Mouse (Mus musculus) hindbrain, embryonic 10.5 days (tissue): ENCODE data around the gene Slc35b1. TPM values are rescaled to one million over a fixed set of nuclear protein-coding genes. Genes with fewer than 3 reads are reported as not detected.

Experiments used
- DNase-seq: peaks from one replicate; pipeline ENCODE4 v3.0.0-alpha.2; 2017; ENCODE audit warnings: low spot score
- H3K27ac ChIP-seq: fragments of 300-500 bp; sonication (generic); 2 replicates; pipeline ENCODE4 v1.5.1; 2016; ENCODE audit warnings: mild to moderate bottlenecking, moderate library complexity
- H3K27me3 ChIP-seq: fragments of 300-500 bp; sonication (generic); 2 replicates; pipeline ENCODE4 v1.6.1; 2016; ENCODE audit warnings: mild to moderate bottlenecking; ENCODE audit not compliant: poor library complexity, insufficient read depth, severe bottlenecking
- H3K36me3 ChIP-seq: fragments of 300-500 bp; sonication (generic); 2 replicates; pipeline ENCODE4 v1.6.1; 2016; ENCODE audit warnings: mild to moderate bottlenecking, moderate library complexity
- H3K4me1 ChIP-seq: fragments of 300-500 bp; sonication (generic); replicated peaks from 2 replicates; pipeline ENCODE4 v1.6.1; 2016; ENCODE audit warnings: mild to moderate bottlenecking
- H3K4me3 ChIP-seq: fragments of 300-500 bp; sonication (generic); 2 replicates; pipeline ENCODE4 v1.5.1; 2016; ENCODE audit warnings: mild to moderate bottlenecking, moderate library complexity
- H3K9me3 ChIP-seq: fragments of 300-500 bp; sonication (generic); 2 replicates; pipeline ENCODE4 v1.6.1; 2016; ENCODE audit warnings: mild to moderate bottlenecking, moderate library complexity
- WGBS: fragments of 180-500 bp; shearing (Covaris S2); methylation state at CpG from one replicate; pipeline ENCODE4 v1.1.7; 2016; 5-methylcytosine and 5-hydroxymethylcytosine counted together
- polyA plus RNA-seq: library from polyadenylated mRNA; unstranded; fragments of >200 nt; fragmentation: Nextera tagmentation; extraction: Ambion mirVana; gene quantifications from 2 replicates; pipeline ENCODE4 v1.2.1, GENCODE M21; 2016

Gene Slc35b1
- polyA plus RNA-seq, 1 experiment from 2014 or later = 119 TPM

DNA sequence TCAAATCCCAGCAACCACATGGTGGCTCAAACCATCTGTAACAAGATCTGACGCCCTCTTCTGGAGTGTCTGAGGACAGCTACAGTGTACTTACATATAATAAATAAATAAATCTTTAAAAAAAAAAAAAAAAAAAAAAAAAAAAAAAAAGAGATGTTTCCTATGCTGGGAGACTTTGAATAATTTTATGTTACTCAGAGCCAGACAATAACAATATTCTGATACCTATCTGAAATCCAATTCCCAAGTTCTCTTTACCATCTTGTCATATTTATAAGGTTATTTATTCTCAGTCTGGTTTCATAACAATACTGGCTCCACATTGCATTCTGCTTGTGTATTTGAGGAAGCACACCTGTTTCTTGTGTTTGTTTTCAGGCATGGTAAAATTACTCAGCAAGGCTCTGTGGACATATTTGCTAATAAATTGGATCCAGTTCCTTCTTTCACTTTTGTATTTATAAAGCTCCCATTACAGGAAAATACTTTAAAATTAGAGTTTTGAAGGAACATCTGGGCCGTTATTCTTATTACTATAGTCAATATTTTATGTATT lies 36.5 kb downstream of the Slc35b1 start:
- no peak overlapping the region for H3K27ac ChIP-seq
- H3K4me3 ChIP-seq = no peak overlapping the region
- WGBS = 86% methylated on average over 2 of the region's 2 CpGs
- H3K27me3 ChIP-seq = no peaks in the 10 kb centered on the region
- peaks cover 35% of the 10 kb centered on the region for H3K36me3 ChIP-seq
- peaks cover 14% of the 10 kb centered on the region for H3K4me1 ChIP-seq
- no peaks in the 10 kb centered on the region for H3K9me3 ChIP-seq
- no peak for DNase-seq

DNA sequence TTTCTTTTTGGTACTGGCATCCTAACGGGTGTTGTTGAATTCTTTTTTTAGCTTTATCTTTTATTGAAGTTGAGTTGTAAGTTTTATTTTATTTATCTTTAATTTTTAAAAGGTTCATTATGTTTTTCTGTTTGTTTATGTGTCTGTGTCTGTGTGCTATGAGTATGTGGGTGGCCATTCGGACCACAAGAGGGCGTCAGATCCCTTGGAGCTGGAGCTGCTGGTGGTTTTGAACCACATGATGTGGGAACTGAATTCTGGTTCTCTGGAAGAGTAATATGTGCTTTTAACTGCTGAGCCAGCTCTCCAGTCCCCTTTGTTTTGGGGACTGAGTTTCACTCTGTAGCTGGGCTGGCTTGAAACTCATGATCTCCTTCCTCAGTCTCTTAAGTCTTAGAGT lies 39.0 kb downstream of the Slc35b1 start:
- peaks cover 31% of the 10 kb centered on the region for H3K36me3 ChIP-seq
- no peak overlapping the region for H3K4me3 ChIP-seq
- no peak overlapping the region for H3K27ac ChIP-seq
- H3K9me3 ChIP-seq = no peaks in the 10 kb centered on the region
- WGBS = 83% methylated on average over 3 of the region's 3 CpGs
- no peaks in the 10 kb centered on the region for H3K4me1 ChIP-seq
- DNase-seq = no peak
- H3K27me3 ChIP-seq = no peaks in the 10 kb centered on the region

- Histone ChIP-seq H3K27ac (no peak overlapping the region), H3K36me3 (peaks cover 11% of the 10 kb centered on the region; the same call in 1 of the 2 replicates), H3K27me3 (no peaks in the 10 kb centered on the region), H3K4me3 (no peak overlapping the region), H3K9me3 (no peaks in the 10 kb centered on the region), H3K4me1 (no peaks in the 10 kb centered on the region)
- no peak for DNase-seq
- WGBS = 76% methylated on average over 2 of the region's 2 CpGs
Observed at GRCm38 (mm10) chr11:95431344-95431743, 46.9 kb downstream of the Slc35b1 start.

DNA sequence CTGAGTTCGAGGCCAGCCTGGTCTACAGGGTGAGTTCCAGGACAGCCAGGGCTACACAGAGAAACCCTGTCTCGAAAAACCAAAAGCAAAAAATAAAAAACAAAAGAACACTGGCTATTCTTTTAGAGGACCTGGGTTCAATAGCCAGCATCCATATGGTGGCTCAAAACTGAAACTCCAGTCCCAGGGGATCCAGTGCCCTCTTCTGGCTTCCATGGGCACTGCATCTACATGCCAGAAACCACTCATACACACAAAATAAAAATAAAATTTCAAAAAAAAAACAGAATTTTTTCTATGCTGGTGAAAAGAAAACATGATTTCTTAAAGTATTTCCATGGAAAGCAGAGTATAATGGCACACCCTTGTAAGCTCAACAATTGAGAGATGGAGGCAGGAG lies 47.7 kb downstream of the Slc35b1 start:
- no peak for DNase-seq
- WGBS = 88% methylated on average over 2 of the region's 2 CpGs

More for the DNA sequence above, 47.7 kb downstream of the Slc35b1 start:
- no peaks in the 10 kb centered on the region for H3K27me3 ChIP-seq
- H3K4me3 ChIP-seq = no peak overlapping the region
- H3K4me1 ChIP-seq = no peaks in the 10 kb centered on the region
- H3K36me3 ChIP-seq = peaks cover 11% of the 10 kb centered on the region; the same call in 1 of the 2 replicates
- H3K9me3 ChIP-seq = no peaks in the 10 kb centered on the region
- H3K27ac ChIP-seq = no peak overlapping the region

Other genes starting within 250 kb of the Slc35b1 start
- gene Dlx4, start 238.4 kb upstream of the Slc35b1 start, polyA plus RNA-seq = 0.25 and 0.31 TPM in 2 replicates
- gene Tac4, start 123.2 kb upstream of the Slc35b1 start, polyA plus RNA-seq = 0.12 TPM in 1 of 2 replicates, not detected in the other
- 79.0 and 84.9 TPM in 2 replicates for gene Kat7, start 74.4 kb upstream of the Slc35b1 start, polyA plus RNA-seq
- gene Fam117a, start 47.7 kb upstream of the Slc35b1 start, polyA plus RNA-seq = 10.8 and 11.0 TPM in 2 replicates
- gene Spop, start 29.4 kb downstream of the Slc35b1 start, polyA plus RNA-seq = 143 and 167 TPM in 2 replicates
- gene Nxph3, start 129.9 kb downstream of the Slc35b1 start, polyA plus RNA-seq = 0.46 and 0.75 TPM in 2 replicates
- 28.7 and 51.6 TPM in 2 replicates for gene Ngfr, start 203.0 kb downstream of the Slc35b1 start, polyA plus RNA-seq